Mouse (Mus musculus): Measurements from ENCODE around the gene Nemp1. TPM values are rescaled to one million over a fixed set of nuclear protein-coding genes. Genes with fewer than 3 reads are reported as not detected.

Nemp1 gene
- polyA plus RNA-seq, 1 experiment from 2014 or later: 6.7 TPM

DNA sequence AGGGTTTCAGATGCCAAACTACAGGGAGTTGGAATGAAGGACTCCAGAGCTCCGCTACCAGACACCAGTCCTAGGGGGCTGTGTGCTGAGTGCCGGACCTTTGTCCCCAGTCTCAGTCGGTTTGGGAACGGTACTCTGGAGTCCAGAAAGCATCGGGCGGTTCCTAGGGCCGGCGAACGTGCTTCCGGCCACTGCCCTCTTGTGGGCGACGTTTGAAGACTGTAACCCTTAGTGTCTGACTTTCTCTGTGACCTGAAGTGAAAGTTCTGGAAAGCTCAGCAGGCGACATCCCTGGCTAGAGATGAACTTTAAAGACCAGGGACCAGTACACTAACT lies 44.7 kb upstream of the Nemp1 start:
- peak overlapping the region; percentile 72 for H3K4me3 ChIP-seq (ENCODE audit: low read depth, low read length)
- WGBS (ENCODE audit: insufficient replicate concordance): 1% methylated on average over 13 of the region's 13 CpGs
- H3K4me2 ChIP-seq: peak overlapping the region; percentile 97
- peak overlapping the region; percentile 78; the same call in 1 of the 2 replicates for H3K9ac ChIP-seq (ENCODE audit: low read depth, low read length)
- no peaks in the 10 kb centered on the region; the same call in 1 of the 2 replicates for H3K9me3 ChIP-seq (replicated peaks; ENCODE audit: control insufficient read depth, low read length)
- no peaks in the 10 kb centered on the region for H3K36me3 ChIP-seq (ENCODE audit: control insufficient read depth, insufficient read depth, low read length)
- ATAC-seq (replicated peaks; ENCODE audit: insufficient number of reproducible peaks, low FRiP score, low TSS enrichment): peak; percentile 19; the same call in 1 of the 2 replicates
- H3K4me1 ChIP-seq (ENCODE audit: control insufficient read depth, insufficient read depth, low read length): peaks cover 25% of the 10 kb centered on the region
- H3K27me3 ChIP-seq (ENCODE audit: control insufficient read depth, insufficient read depth, low read length): no peaks in the 10 kb centered on the region
- H3K27ac ChIP-seq (ENCODE audit: low read depth, low read length): peak overlapping the region; percentile 95

DNA sequence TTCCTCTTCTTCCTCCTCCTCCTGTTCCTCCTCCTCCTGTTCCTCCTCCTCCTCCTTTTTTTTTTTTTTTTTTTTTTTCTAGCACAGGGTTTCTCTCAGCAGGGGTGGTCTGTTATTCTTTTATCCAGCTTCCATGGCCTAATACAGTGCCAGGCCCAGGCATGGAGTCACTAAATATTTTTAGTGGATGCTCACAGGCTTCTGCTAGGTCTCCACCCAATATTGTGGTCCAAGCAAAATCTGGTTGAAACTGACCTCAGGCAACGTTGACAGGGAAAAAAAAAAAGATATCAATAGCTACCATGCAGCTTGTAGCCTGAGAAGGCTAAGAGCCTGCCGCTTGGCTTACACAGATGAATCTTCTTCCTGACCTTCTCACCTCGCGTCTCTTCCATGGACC lies 44.0 kb upstream of the Nemp1 start:
- H3K9ac ChIP-seq (ENCODE audit: low read depth, low read length): no peak overlapping the region
- no peak overlapping the region for H3K4me3 ChIP-seq (ENCODE audit: low read depth, low read length)
- no peak overlapping the region for H3K27ac ChIP-seq (ENCODE audit: low read depth, low read length)
- H3K27me3 ChIP-seq (ENCODE audit: control insufficient read depth, insufficient read depth, low read length): no peaks in the 10 kb centered on the region
- H3K9me3 ChIP-seq (replicated peaks; ENCODE audit: control insufficient read depth, low read length): no peaks in the 10 kb centered on the region; the same call in 1 of the 2 replicates
- WGBS (ENCODE audit: insufficient replicate concordance): 59% methylated on average over 4 of the region's 4 CpGs
- no peaks in the 10 kb centered on the region for H3K36me3 ChIP-seq (ENCODE audit: control insufficient read depth, insufficient read depth, low read length)
- no peak overlapping the region for H3K4me2 ChIP-seq
- no peak for ATAC-seq (replicated peaks; ENCODE audit: insufficient number of reproducible peaks, low FRiP score, low TSS enrichment)
- H3K4me1 ChIP-seq (ENCODE audit: control insufficient read depth, insufficient read depth, low read length): peaks cover 19% of the 10 kb centered on the region

DNA sequence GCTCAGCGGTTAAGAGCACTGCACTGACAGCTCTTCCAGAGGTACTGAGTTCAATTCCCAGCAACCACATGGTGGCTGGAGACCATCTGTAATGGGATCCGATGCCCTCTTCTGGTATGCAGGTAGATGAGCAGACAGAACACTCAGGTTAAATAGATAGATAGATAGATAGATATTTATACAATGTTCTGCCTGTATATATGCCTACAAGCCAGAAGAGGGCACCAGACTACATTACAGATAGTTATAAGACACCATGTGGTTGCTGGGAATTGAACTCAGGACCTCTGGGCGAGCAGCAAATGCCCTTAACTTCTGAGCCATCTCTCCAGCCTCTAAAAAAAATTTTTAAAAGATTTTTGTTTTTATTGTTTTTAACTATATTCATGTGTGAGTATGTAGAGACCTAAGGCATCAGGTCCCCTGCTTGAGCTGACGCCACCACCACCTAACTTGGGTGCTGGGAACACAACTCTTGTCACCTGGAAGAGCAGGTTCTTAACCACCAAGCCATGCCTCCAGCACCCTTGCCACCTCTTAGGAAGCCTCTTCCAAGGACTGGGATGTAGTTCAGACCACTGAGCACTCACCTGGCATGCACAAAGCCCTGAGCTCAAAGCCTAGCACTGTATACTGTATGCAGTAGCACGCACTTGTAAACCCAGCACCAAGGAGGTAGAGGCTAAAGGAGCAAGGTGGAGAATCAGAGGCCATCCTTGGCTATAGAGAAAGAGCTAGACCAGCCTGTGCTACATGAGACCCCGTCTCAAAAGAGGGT lies 43.1 kb upstream of the Nemp1 start:
- no peak overlapping the region for H3K4me2 ChIP-seq
- H3K27ac ChIP-seq (ENCODE audit: low read depth, low read length): no peak overlapping the region
- no peak for ATAC-seq (replicated peaks; ENCODE audit: insufficient number of reproducible peaks, low FRiP score, low TSS enrichment)
- WGBS (ENCODE audit: insufficient replicate concordance): 87% methylated on average over 6 of the region's 6 CpGs
- H3K4me1 ChIP-seq (ENCODE audit: control insufficient read depth, insufficient read depth, low read length): peaks cover 17% of the 10 kb centered on the region
- no peak overlapping the region for H3K9ac ChIP-seq (ENCODE audit: low read depth, low read length)
- H3K27me3 ChIP-seq (ENCODE audit: control insufficient read depth, insufficient read depth, low read length): no peaks in the 10 kb centered on the region
- H3K36me3 ChIP-seq (ENCODE audit: control insufficient read depth, insufficient read depth, low read length): no peaks in the 10 kb centered on the region
- no peak overlapping the region for H3K4me3 ChIP-seq (ENCODE audit: low read depth, low read length)
- H3K9me3 ChIP-seq (replicated peaks; ENCODE audit: control insufficient read depth, low read length): no peaks in the 10 kb centered on the region; the same call in 1 of the 2 replicates

DNA sequence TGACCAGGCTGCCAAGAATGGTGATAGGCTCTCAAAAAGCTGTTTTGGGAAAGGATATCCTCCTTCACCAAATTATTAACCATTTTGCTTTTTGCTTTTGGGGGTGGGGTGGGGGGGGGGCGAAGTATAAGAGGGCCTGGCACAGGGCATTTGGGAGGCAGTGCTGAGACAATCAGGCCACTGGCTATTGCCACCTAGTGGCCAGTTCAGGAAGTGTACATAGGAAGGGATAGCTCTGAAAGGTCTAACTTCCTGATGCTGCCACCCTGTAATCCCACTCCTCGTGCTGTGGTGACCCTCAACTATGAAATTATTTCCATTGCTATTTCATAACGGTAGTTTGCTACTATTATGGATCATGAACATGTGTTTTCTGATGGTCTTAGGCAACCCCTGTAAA lies 40.3 kb upstream of the Nemp1 start:
- WGBS (ENCODE audit: insufficient replicate concordance): 62% methylated on average over 3 of the region's 3 CpGs
- Histone ChIP-seq H3K27me3 (ENCODE audit: control insufficient read depth, insufficient read depth, low read length) (no peaks in the 10 kb centered on the region), H3K36me3 (ENCODE audit: control insufficient read depth, insufficient read depth, low read length) (no peaks in the 10 kb centered on the region), H3K4me3 (ENCODE audit: low read depth, low read length) (no peak overlapping the region), H3K4me1 (ENCODE audit: control insufficient read depth, insufficient read depth, low read length) (peaks cover 2% of the 10 kb centered on the region; the same call in 1 of the 2 replicates), H3K9ac (ENCODE audit: low read depth, low read length) (no peak overlapping the region), H3K4me2 (no peak overlapping the region), H3K9me3 (replicated peaks; ENCODE audit: control insufficient read depth, low read length) (no peaks in the 10 kb centered on the region; the same call in 1 of the 2 replicates), H3K27ac (ENCODE audit: low read depth, low read length) (no peak overlapping the region)
- no peak for ATAC-seq (replicated peaks; ENCODE audit: insufficient number of reproducible peaks, low FRiP score, low TSS enrichment)

DNA sequence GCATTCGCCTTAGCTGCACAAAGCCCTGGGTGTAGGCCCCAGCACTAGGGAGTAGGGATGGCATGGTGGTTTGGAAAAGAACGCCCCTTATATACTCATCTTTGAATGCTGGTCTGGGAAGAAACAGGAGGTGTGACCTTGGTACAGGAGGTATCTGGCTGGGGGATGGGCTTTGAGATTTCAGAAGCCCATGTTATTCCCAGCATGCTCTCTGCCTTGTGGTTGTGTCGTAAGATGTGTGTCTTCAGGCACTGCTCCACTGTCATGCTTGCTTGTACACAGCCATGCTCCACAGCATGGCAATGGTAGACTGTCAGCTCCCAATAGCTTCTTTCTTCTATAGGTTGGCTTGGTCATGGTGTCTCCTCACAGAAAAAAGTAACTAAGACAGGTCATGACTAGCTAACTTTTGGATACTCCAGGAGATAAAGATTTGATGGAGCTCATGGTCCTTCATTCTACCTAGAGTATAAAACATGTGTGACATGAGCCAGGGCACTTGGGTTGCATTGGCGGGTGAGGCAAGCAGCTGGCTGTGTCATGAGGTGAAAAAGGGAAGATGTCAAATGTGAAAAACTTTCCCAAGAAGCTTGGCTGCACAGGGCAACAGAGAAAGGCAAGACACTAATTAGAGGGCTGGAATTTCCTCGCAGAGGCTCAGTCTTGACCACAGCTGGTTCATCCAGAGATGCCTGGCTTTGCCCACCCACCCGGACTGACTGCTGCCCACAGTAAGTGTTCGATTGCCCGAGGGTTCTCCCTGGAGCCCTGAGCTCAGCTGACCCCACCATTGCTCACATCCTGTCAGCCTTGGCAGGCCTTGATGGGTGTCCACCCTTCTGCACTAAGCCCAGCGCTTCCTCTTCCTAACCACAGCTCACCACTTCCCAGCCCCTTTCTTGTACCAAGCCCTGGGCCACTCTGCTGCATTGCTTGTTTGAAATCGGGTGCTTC lies 35.2 kb upstream of the Nemp1 start:
- no peak overlapping the region for H3K27ac ChIP-seq (ENCODE audit: low read depth, low read length)
- no peaks in the 10 kb centered on the region for H3K36me3 ChIP-seq (ENCODE audit: control insufficient read depth, insufficient read depth, low read length)
- H3K9me3 ChIP-seq (replicated peaks; ENCODE audit: control insufficient read depth, low read length): no peaks in the 10 kb centered on the region; the same call in 1 of the 2 replicates
- H3K27me3 ChIP-seq (ENCODE audit: control insufficient read depth, insufficient read depth, low read length): no peaks in the 10 kb centered on the region
- H3K4me2 ChIP-seq: no peak overlapping the region
- WGBS (ENCODE audit: insufficient replicate concordance): 69% methylated on average over 10 of the region's 10 CpGs
- no peaks in the 10 kb centered on the region for H3K4me1 ChIP-seq (ENCODE audit: control insufficient read depth, insufficient read depth, low read length)
- ATAC-seq (replicated peaks; ENCODE audit: insufficient number of reproducible peaks, low FRiP score, low TSS enrichment): no peak
- no peak overlapping the region for H3K4me3 ChIP-seq (ENCODE audit: low read depth, low read length)
- no peak overlapping the region for H3K9ac ChIP-seq (ENCODE audit: low read depth, low read length)

DNA sequence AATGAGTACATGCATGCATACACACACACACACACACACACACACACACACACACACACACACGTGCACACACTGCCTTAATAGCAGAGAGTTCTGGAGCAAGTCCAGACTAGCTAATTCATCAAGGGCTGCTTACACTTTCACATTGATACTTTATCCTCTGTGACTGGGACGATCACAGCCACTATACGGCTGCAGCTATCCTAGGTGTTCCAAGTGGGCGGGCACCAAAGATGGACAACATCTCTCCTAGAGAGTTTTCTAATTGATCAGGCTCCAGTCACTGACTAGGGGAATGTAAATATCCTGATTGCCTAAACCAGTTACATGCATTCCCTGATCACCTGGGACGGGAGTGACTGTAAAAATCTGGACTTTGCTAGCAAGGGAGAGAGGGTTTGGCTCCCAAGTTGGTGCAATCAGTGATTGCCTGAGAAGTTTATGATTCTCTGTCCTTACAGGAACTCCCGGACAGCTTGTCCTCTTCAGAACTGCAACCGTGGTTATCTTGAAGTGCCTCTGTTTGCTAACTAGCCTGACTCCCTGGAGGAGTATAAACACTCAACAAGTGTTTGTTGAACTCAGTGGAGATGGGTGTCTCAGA lies 33.9 kb upstream of the Nemp1 start:
- no peaks in the 10 kb centered on the region for H3K36me3 ChIP-seq (ENCODE audit: control insufficient read depth, insufficient read depth, low read length)
- no peak overlapping the region for H3K9ac ChIP-seq (ENCODE audit: low read depth, low read length)
- ATAC-seq (replicated peaks; ENCODE audit: insufficient number of reproducible peaks, low FRiP score, low TSS enrichment): no peak
- H3K4me3 ChIP-seq (ENCODE audit: low read depth, low read length): no peak overlapping the region
- H3K4me1 ChIP-seq (ENCODE audit: control insufficient read depth, insufficient read depth, low read length): no peaks in the 10 kb centered on the region
- H3K27ac ChIP-seq (ENCODE audit: low read depth, low read length): no peak overlapping the region
- WGBS (ENCODE audit: insufficient replicate concordance): 57% methylated on average over 7 of the region's 7 CpGs
- H3K9me3 ChIP-seq (replicated peaks; ENCODE audit: control insufficient read depth, low read length): no peaks in the 10 kb centered on the region
- no peaks in the 10 kb centered on the region for H3K27me3 ChIP-seq (ENCODE audit: control insufficient read depth, insufficient read depth, low read length)
- no peak overlapping the region for H3K4me2 ChIP-seq

DNA sequence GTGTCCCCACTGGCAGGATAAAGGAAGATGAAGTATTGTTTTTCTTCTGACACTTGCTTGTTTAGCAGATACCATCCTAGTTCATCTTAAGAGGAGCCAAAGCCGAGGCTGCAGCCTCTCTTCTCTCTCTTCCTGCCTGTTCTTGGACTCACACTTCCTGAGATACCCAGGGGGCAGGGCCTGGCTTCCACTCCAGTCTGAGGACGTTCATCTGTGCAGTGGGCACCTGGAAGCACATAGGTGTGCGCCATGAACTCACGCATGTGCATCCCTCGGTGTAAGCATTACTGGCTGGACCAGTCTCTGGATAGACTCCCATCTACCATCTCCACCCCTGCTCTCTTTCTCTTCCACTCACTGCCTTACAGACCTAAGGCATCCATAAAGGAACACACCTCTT lies 26.3 kb upstream of the Nemp1 start:
- Histone ChIP-seq H3K9ac (ENCODE audit: low read depth, low read length) (no peak overlapping the region), H3K36me3 (ENCODE audit: control insufficient read depth, insufficient read depth, low read length) (no peaks in the 10 kb centered on the region), H3K9me3 (replicated peaks; ENCODE audit: control insufficient read depth, low read length) (no peaks in the 10 kb centered on the region), H3K4me3 (ENCODE audit: low read depth, low read length) (no peak overlapping the region), H3K4me2 (no peak overlapping the region), H3K27me3 (ENCODE audit: control insufficient read depth, insufficient read depth, low read length) (no peaks in the 10 kb centered on the region), H3K4me1 (ENCODE audit: control insufficient read depth, insufficient read depth, low read length) (peaks cover 12% of the 10 kb centered on the region), H3K27ac (ENCODE audit: low read depth, low read length) (no peak overlapping the region)
- ATAC-seq (replicated peaks; ENCODE audit: insufficient number of reproducible peaks, low FRiP score, low TSS enrichment): no peak
- WGBS (ENCODE audit: insufficient replicate concordance): 57% methylated on average over 5 of the region's 5 CpGs
